ENCODE assay signal across 8 mouse cellular contexts in genomic region chr17:27623360-27624326, GRCm38 (mm10). TPM values are rescaled to one million over a fixed set of nuclear protein-coding genes. Genes with fewer than 3 reads are reported as not detected.
A peak's percentile ranks its signal among the peaks of the same experiment; 100 is the strongest.
DNase-seq lines count a peak whose midpoint lies in the region; ATAC-seq and TF ChIP-seq lines count a peak whose summit lies in the region.

Gene Nudt3, minus strand, starts transcription at chr17:27623495.

- H3K4me3 ChIP-seq in embryonic facial prominence, embryonic 11.5 days (ENCODE audit: low read depth, low read length): peak within 1 kb of the TSS; percentile 96
- peak within 1 kb of the TSS; percentile 87 for H3K4me3 ChIP-seq in intestine, postnatal 0 days (ENCODE audit: low read depth, low read length)
- peak within 1 kb of the TSS; percentile 67 for H3K4me3 ChIP-seq in midbrain, embryonic 11.5 days (ENCODE audit: low read depth, low read length)

- H3K4me2 ChIP-seq in embryonic facial prominence, embryonic 11.5 days (ENCODE audit: low read depth, low read length): peak within 1 kb of the TSS; percentile 31
- H3K4me2 ChIP-seq in intestine, postnatal 0 days (replicated peaks; ENCODE audit: low read depth): peak within 1 kb of the TSS; percentile 76
- H3K4me2 ChIP-seq in midbrain, embryonic 11.5 days: peak within 1 kb of the TSS; percentile 63

- H3K27ac ChIP-seq in embryonic facial prominence, embryonic 11.5 days (replicated peaks; ENCODE audit: low read depth, low read length): peak within 1 kb of the TSS; percentile 92
- H3K27ac ChIP-seq in intestine, postnatal 0 days (ENCODE audit: low read depth, low read length): peak within 1 kb of the TSS; percentile 85
- H3K27ac ChIP-seq in midbrain, embryonic 11.5 days (ENCODE audit: low read depth, low read length): peak within 1 kb of the TSS; percentile 90

- H3K4me1 ChIP-seq in embryonic facial prominence, embryonic 11.5 days (ENCODE audit: control insufficient read depth, insufficient read depth, low read length): no peaks in the 10 kb centered on the region; the same call in 1 of the 2 replicates
- H3K4me1 ChIP-seq in intestine, postnatal 0 days (replicated peaks; ENCODE audit: control insufficient read depth, insufficient read depth, low read length): 0 out of 2 replicates have a peak, but pooled peaks cover 5% of the 10 kb centered on the region
- peaks cover 26% of the 10 kb centered on the region for H3K4me1 ChIP-seq in midbrain, embryonic 11.5 days (ENCODE audit: control insufficient read depth, insufficient read depth, low read length)

- peak; percentile 90 for DNase-seq in adrenal gland, postnatal 25 days
- peak; percentile 95 for DNase-seq in embryonic facial prominence, embryonic 11.5 days (ENCODE audit: low spot score)
- peak; percentile 93 for DNase-seq in left cerebral cortex, postnatal 4 days
- peak; percentile 99 for DNase-seq in midbrain, embryonic 11.5 days (ENCODE audit: low spot score, missing footprints)
- DNase-seq in right cerebral cortex, postnatal 4 days: peak; percentile 90
- peak; percentile 88 for DNase-seq in yolk sac, embryonic 10.5 days (ENCODE audit: low spot score)

- no peaks in the 10 kb centered on the region for H3K27me3 ChIP-seq in embryonic facial prominence, embryonic 11.5 days (ENCODE audit: control insufficient read depth, insufficient read depth, low read length)
- no peaks in the 10 kb centered on the region for H3K27me3 ChIP-seq in intestine, postnatal 0 days (replicated peaks; ENCODE audit: control insufficient read depth, insufficient read depth, low read length)
- no peaks in the 10 kb centered on the region for H3K27me3 ChIP-seq in midbrain, embryonic 11.5 days (ENCODE audit: control insufficient read depth, insufficient read depth, low read length)

- intact Hi-C loops in left cerebral cortex, postnatal 4 days (cut with DNase I): loop anchor here (5.0 kb wide), 1 partner anchor 56 kb away; the partner anchor contains the start of gene AI413582

- H3K36me3 ChIP-seq in embryonic facial prominence, embryonic 11.5 days (replicated peaks; ENCODE audit: control insufficient read depth, insufficient read depth, low read depth, low read length): no peaks in the 10 kb centered on the region
- H3K36me3 ChIP-seq in intestine, postnatal 0 days (ENCODE audit: control insufficient read depth, insufficient read depth): no peaks in the 10 kb centered on the region
- H3K36me3 ChIP-seq in midbrain, embryonic 11.5 days (ENCODE audit: control insufficient read depth, insufficient read depth, low read length): no peaks in the 10 kb centered on the region

- peak within 1 kb of the TSS; percentile 100 for H3K9ac ChIP-seq in embryonic facial prominence, embryonic 11.5 days (replicated peaks; ENCODE audit: low read length)
- H3K9ac ChIP-seq in intestine, postnatal 0 days (ENCODE audit: low read depth, low read length): peak within 1 kb of the TSS; percentile 94
- H3K9ac ChIP-seq in midbrain, embryonic 11.5 days (ENCODE audit: low read length): peak within 1 kb of the TSS; percentile 97

- H3K9me3 ChIP-seq in embryonic facial prominence, embryonic 11.5 days (replicated peaks; ENCODE audit: control insufficient read depth, low read length): no peaks in the 10 kb centered on the region
- H3K9me3 ChIP-seq in intestine, postnatal 0 days (ENCODE audit: control insufficient read depth): no peaks in the 10 kb centered on the region
- no peaks in the 10 kb centered on the region for H3K9me3 ChIP-seq in midbrain, embryonic 11.5 days (ENCODE audit: control insufficient read depth, low read length)

- peak; percentile 88 for ATAC-seq in embryonic facial prominence, embryonic 11.5 days (replicated peaks; ENCODE audit: insufficient number of reproducible peaks, low FRiP score, low TSS enrichment, low read depth)
- ATAC-seq in granulocyte monocyte progenitor cell, adult 5-6 weeks (replicated peaks; ENCODE audit: poor library complexity, severe bottlenecking): peak; percentile 57
- ATAC-seq in intestine, postnatal 0 days: peak; percentile 86
- peak; percentile 89 for ATAC-seq in midbrain, embryonic 11.5 days (ENCODE audit: low FRiP score)

- 9% methylated on average over 78 of the region's 91 CpGs for WGBS in embryonic facial prominence, embryonic 11.5 days
- WGBS in intestine, postnatal 0 days: 8% methylated on average over 65 of the region's 91 CpGs
- WGBS in midbrain, embryonic 11.5 days: 9% methylated on average over 84 of the region's 91 CpGs

- TF ChIP-seq CTCF in intestine, postnatal 0 days (IDR thresholded peaks at IDR 0.05; ENCODE audit: low read depth): peak; percentile 26

RNA-seq across cellular contexts. Expression of gene Nudt3, which starts in this region (rescaled TPM):
- total RNA-seq in adrenal gland, postnatal 25 days (2021): 194 and 219 TPM in 2 replicates
- polyA plus RNA-seq in embryonic facial prominence, embryonic 11.5 days (2014; fragmentation: Nextera tagmentation; extraction: Ambion mirVana): 37.2 and 37.3 TPM in 2 replicates
- 95.3 and 120 TPM in 2 replicates for total RNA-seq in granulocyte monocyte progenitor cell, adult 5-6 weeks (2014; fragmentation: Nextera tagmentation)
- 173 and 194 TPM in 2 replicates for total RNA-seq in granulocyte monocyte progenitor cell, adult 5-6 weeks (2017)
- 43.3 and 43.4 TPM in 2 replicates for polyA plus RNA-seq in intestine, postnatal 0 days (2015; fragmentation: Nextera tagmentation; extraction: Ambion mirVana)
- 100 to 1,000 TPM; 506 to 527 TPM for total RNA-seq in left cerebral cortex, postnatal 4 days (2021)
- 44.5 and 46.0 TPM in 2 replicates for polyA plus RNA-seq in midbrain, embryonic 11.5 days (2014; fragmentation: Nextera tagmentation; extraction: Ambion mirVana)

Comparison
In these comparisons a context has a peak if more than half of its experiments do, and no peak if none do; other contexts are left out.
1. Peak in every context shown above with its lines: DNase-seq, ATAC-seq, H3K4me3 ChIP-seq and H3K27ac ChIP-seq.